Mouse (Mus musculus) liver, embryonic 11.5 days (tissue): ENCODE data around the gene Gimap8. TPM values are rescaled to one million over a fixed set of nuclear protein-coding genes. Genes with fewer than 3 reads are reported as not detected.

Experiments
- ATAC-seq: fragments of 200-750 bp; cut with Nextera tagmentation; replicated peaks from 2 replicates; pipeline ENCODE4 v1.8.0; 2017; ENCODE audit warnings: moderate number of reproducible peaks, mild to moderate bottlenecking, moderate TSS enrichment, moderate library complexity; ENCODE audit not compliant: low FRiP score
- DNase-seq: peaks from one replicate; pipeline ENCODE4 v3.0.0-alpha.2; 2017; ENCODE audit warnings: low spot score
- H3K27ac ChIP-seq: fragments of 300-500 bp; sonication (generic); 2 replicates; pipeline ENCODE4 v1.5.1; 2014; ENCODE audit warnings: mild to moderate bottlenecking, low read depth, low read length, control low read depth
- H3K27me3 ChIP-seq: fragments of 300-500 bp; sonication (generic); replicated peaks from 2 replicates; pipeline ENCODE4 v1.6.1; 2014; ENCODE audit warnings: low read length, mixed read lengths; ENCODE audit not compliant: control insufficient read depth, insufficient read depth
- H3K36me3 ChIP-seq: fragments of 300-500 bp; sonication (generic); 2 replicates; pipeline ENCODE4 v1.6.1; 2014; ENCODE audit warnings: mild to moderate bottlenecking, low read length, moderate library complexity, mixed read lengths; ENCODE audit not compliant: control insufficient read depth, insufficient read depth
- H3K4me1 ChIP-seq: fragments of 300-500 bp; sonication (generic); replicated peaks from 2 replicates; pipeline ENCODE4 v1.6.1; 2014; ENCODE audit warnings: low read length, mixed read lengths; ENCODE audit not compliant: control insufficient read depth, insufficient read depth
- H3K4me2 ChIP-seq: fragments of 300-500 bp; sonication (generic); 2 replicates; pipeline ENCODE4 v1.6.1; 2014; ENCODE audit warnings: mild to moderate bottlenecking, control low read depth, moderate library complexity
- H3K4me3 ChIP-seq: fragments of 300-500 bp; sonication (generic); 2 replicates; pipeline ENCODE4 v1.5.1; 2014; ENCODE audit warnings: low read depth, low read length, control low read depth
- H3K9ac ChIP-seq: fragments of 300-500 bp; sonication (generic); 2 replicates; pipeline ENCODE4 v1.6.1; 2014; ENCODE audit warnings: low read depth, low read length, control low read depth
- H3K9me3 ChIP-seq: fragments of 300-500 bp; sonication (generic); 2 replicates; pipeline ENCODE4 v1.6.1; 2016; ENCODE audit warnings: low read length, inconsistent platforms, mixed read lengths; ENCODE audit not compliant: control insufficient read depth
- WGBS: fragments of 180-500 bp; shearing (Covaris S2); extraction: QIAGEN DNeasy Blood & Tissue Kit; methylation state at CpG from one replicate; pipeline ENCODE4 v1.1.7; 2014; 5-methylcytosine and 5-hydroxymethylcytosine counted together
- polyA plus RNA-seq: library from polyadenylated mRNA; unstranded; fragments of >200 nt; fragmentation: Nextera tagmentation; extraction: Ambion mirVana; gene quantifications from 2 replicates; pipeline ENCODE4 v1.2.1, GENCODE M21; 2014

The Gimap8 gene
- polyA plus RNA-seq, 1 experiment from 2014 or later: 1.1 TPM

- no peak overlapping the region; the same call in 1 of the 2 replicates for H3K4me2 ChIP-seq
These were observed 37.8 kb downstream of the Gimap8 start for GRCm38 (mm10) chr6:48684806-48685205.

GRCm38 (mm10) chr6:48685251-48685650, 38.2 kb downstream of the Gimap8 start:
- peak overlapping the region; percentile 9; the same call in 1 of the 2 replicates for H3K4me2 ChIP-seq
- no peaks in the 10 kb centered on the region for H3K9me3 ChIP-seq
- DNase-seq: no peak
- H3K4me3 ChIP-seq: no peak overlapping the region
- no peak overlapping the region for H3K9ac ChIP-seq
- H3K27ac ChIP-seq: no peak overlapping the region
- H3K27me3 ChIP-seq: no peaks in the 10 kb centered on the region
- no peaks in the 10 kb centered on the region for H3K4me1 ChIP-seq
- no peaks in the 10 kb centered on the region for H3K36me3 ChIP-seq
- WGBS: 72% methylated on average over 2 of the region's 2 CpGs
- no peak for ATAC-seq

More at GRCm38 (mm10) chr6:48684806-48685205, 37.8 kb downstream of the Gimap8 start:
- Histone ChIP-seq H3K27me3 (no peaks in the 10 kb centered on the region), H3K9me3 (no peaks in the 10 kb centered on the region), H3K36me3 (no peaks in the 10 kb centered on the region), H3K4me3 (no peak overlapping the region), H3K9ac (no peak overlapping the region), H3K4me1 (no peaks in the 10 kb centered on the region), H3K27ac (no peak overlapping the region)
- DNase-seq (no peak), ATAC-seq (no peak)
- WGBS: 56% methylated on average over 4 of the region's 4 CpGs

DNA sequence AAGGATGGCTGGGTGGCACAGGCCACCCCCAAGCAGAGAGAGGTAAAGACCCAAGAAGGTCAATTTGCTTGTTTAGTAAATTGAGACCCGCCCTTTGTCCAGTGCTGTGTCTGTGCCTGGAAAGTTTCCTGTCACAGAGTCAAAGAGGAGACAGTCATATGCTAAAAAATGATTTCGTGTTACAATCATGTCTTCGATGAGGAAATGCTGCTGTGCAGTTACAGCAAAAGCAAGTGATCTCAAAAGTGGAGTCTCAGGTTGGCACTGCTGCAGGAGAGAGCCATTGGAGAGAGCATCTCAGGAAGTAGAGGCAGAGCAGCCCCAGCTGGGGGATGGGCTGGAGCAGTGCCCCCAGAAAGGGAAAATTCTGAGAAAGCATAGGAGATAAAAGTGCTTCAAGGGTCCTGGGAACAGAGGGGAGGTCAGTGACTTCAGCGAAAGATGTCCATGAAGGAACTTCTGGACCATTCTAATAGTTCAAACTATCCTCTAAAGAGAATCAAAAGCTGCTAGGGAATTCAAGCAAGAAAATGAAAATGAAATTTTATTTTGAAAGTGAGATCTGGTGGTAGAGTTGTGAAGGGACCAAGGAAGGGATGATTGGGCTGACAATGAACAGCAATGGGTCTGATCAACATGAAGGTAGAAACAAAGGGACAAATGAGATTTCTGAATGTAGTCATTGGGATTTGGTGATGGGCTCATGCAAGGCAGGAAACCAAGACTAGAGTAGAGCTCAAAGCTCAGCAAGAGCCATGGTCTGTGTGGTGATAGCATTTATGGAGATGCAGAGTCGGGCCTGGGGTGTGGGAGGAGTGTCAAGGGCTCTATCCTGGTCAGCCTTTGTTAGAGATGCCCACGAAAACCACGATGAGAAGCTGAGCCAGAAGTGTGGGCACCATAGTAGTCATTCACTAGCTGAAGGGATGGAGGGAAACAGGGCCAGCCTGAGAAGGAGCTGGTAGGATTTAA, 38.9 kb downstream of the Gimap8 start:
- Histone ChIP-seq H3K27ac (no peak overlapping the region), H3K36me3 (no peaks in the 10 kb centered on the region), H3K4me2 (no peak overlapping the region), H3K4me3 (no peak overlapping the region), H3K27me3 (no peaks in the 10 kb centered on the region), H3K9ac (no peak overlapping the region), H3K4me1 (no peaks in the 10 kb centered on the region), H3K9me3 (no peaks in the 10 kb centered on the region)
- 63% methylated on average over 7 of the region's 7 CpGs for WGBS
- DNase-seq: no peak
- ATAC-seq: no peak

- no peaks in the 10 kb centered on the region for H3K4me1 ChIP-seq
- H3K27me3 ChIP-seq: no peaks in the 10 kb centered on the region
- ATAC-seq (no peak), DNase-seq (no peak)
- H3K9ac ChIP-seq: no peak overlapping the region
- H3K36me3 ChIP-seq: no peaks in the 10 kb centered on the region
- WGBS: 58% methylated on average over 2 of the region's 2 CpGs
- H3K4me2 ChIP-seq: no peak overlapping the region; the same call in 1 of the 2 replicates
- no peaks in the 10 kb centered on the region for H3K9me3 ChIP-seq
- H3K4me3 ChIP-seq: no peak overlapping the region
- H3K27ac ChIP-seq: no peak overlapping the region
These were observed 40.0 kb downstream of the Gimap8 start for GRCm38 (mm10) chr6:48687077-48687476.

DNA sequence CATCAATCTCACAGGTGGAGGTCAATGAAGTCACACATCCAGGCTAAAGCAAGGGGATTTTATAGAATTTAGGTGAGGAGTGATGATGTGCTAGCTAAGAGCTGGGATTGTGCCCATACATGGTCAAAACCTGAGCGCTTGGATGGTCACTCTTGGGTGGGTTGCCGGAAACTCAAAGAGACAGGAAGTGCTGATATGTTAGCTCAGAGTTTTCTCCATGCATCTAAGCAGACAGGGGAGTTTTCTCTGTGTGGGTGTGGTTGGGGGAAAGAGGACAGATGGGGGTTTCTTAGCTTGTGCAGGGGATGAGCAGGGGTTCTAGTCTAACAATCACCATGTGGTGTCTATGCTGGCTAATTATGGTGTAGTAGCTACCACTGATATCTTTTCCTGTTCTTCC, 42.3 kb downstream of the Gimap8 start:
- H3K36me3 ChIP-seq: no peaks in the 10 kb centered on the region
- no peak overlapping the region for H3K27ac ChIP-seq
- ATAC-seq (no peak), DNase-seq (no peak)
- H3K9ac ChIP-seq: no peak overlapping the region
- no peaks in the 10 kb centered on the region for H3K9me3 ChIP-seq
- H3K4me3 ChIP-seq: no peak overlapping the region
- WGBS: 71% methylated on average over 2 of the region's 2 CpGs
- no peaks in the 10 kb centered on the region for H3K27me3 ChIP-seq
- no peaks in the 10 kb centered on the region for H3K4me1 ChIP-seq
- H3K4me2 ChIP-seq: no peak overlapping the region

- DNase-seq: no peak
- H3K36me3 ChIP-seq: no peaks in the 10 kb centered on the region
- no peaks in the 10 kb centered on the region for H3K27me3 ChIP-seq
- H3K4me1 ChIP-seq: no peaks in the 10 kb centered on the region
- no peak overlapping the region for H3K27ac ChIP-seq
- H3K4me3 ChIP-seq: no peak overlapping the region
- 71% methylated on average over 6 of the region's 6 CpGs for WGBS
- no peak overlapping the region for H3K4me2 ChIP-seq
- no peak overlapping the region for H3K9ac ChIP-seq
- ATAC-seq: no peak
- H3K9me3 ChIP-seq: no peaks in the 10 kb centered on the region
These were observed 45.9 kb downstream of the Gimap8 start for GRCm38 (mm10) chr6:48692962-48693361.

- Histone ChIP-seq H3K9me3 (no peaks in the 10 kb centered on the region), H3K36me3 (no peaks in the 10 kb centered on the region), H3K27me3 (no peaks in the 10 kb centered on the region; the same call in 1 of the 2 replicates), H3K4me1 (no peaks in the 10 kb centered on the region), H3K4me3 (no peak overlapping the region), H3K9ac (no peak overlapping the region), H3K4me2 (no peak overlapping the region), H3K27ac (no peak overlapping the region)
- 76% methylated on average over 4 of the region's 4 CpGs for WGBS
- DNase-seq: no peak
- ATAC-seq: no peak
These were observed 50.0 kb downstream of the Gimap8 start for GRCm38 (mm10) chr6:48696830-48697554.

- Histone ChIP-seq H3K27ac (no peak overlapping the region), H3K4me2 (no peak overlapping the region), H3K9ac (no peak overlapping the region), H3K4me1 (no peaks in the 10 kb centered on the region), H3K27me3 (no peaks in the 10 kb centered on the region; the same call in 1 of the 2 replicates), H3K36me3 (no peaks in the 10 kb centered on the region), H3K4me3 (no peak overlapping the region), H3K9me3 (no peaks in the 10 kb centered on the region)
- no peak for ATAC-seq
- 37% methylated on average over 1 of the region's 1 CpGs for WGBS
- DNase-seq: no peak
These were observed 50.5 kb downstream of the Gimap8 start for GRCm38 (mm10) chr6:48697555-48697930.
